In the genomic region with DNA sequence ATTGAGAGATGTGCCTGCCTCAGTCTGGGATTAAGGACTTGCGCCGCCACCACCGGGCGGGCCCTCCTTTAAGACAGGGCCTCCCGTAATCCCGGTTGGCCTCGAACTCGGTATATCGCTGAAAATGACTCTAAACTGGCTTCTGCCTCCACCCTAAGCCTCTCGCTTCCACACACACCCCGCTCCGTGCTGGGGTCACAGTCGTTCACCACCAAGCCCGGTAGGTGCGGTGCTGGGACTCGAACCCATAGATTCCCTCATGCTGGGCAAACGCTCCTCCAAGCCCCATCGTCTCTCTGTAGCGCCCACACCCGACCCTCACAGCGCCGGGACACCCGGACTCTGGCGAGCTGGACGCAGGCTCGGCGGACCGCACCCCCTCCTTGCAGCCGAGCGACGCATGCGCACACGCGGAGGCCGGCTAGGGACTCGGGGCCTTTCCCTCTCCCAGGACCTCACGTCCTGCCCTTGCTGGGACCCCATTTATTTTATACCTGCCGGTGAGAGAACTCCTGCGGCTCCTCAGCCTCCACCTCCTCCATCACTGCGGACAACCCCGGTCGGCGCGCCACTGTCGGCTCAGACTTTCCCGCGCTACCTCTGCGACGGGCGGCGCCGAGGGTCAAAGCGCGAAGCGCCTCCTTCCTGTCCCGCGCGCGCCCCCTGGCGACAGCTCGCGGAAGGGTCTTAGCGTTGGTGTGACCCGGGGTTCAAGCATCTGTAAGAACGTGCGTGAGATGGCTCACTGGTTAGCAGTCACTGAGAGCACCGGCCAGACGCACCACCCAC, we compare ENCODE assay signal across 7 mouse cellular contexts. TPM values are rescaled to one million over a fixed set of nuclear protein-coding genes. Genes with fewer than 3 reads are reported as not detected.
A peak's percentile ranks its signal among the peaks of the same experiment; 100 is the strongest.
DNase-seq lines count a peak whose midpoint lies in the region; ATAC-seq lines count a peak whose summit lies in the region.

A gene (minus strand): TSS at position 648 of the 789 bp plus-strand sequence.

- intact Hi-C loops in gastrocnemius, postnatal 36 days (cut with DNase I) = no loop called here
- intact Hi-C loops in left cerebral cortex, postnatal 36 days (cut with DNase I) = no loop called here

- no peaks in the 10 kb centered on the region for H3K36me3 ChIP-seq in intestine, embryonic 16.5 days (ENCODE audit: control insufficient read depth, insufficient read depth, low read length)
- no peaks in the 10 kb centered on the region for H3K36me3 ChIP-seq in midbrain, embryonic 11.5 days (ENCODE audit: control insufficient read depth, insufficient read depth, low read length)

- H3K4me2 ChIP-seq in intestine, embryonic 16.5 days (ENCODE audit: low read depth, low read length) = peak within 1 kb of the TSS; percentile 88
- peak within 1 kb of the TSS; percentile 68 for H3K4me2 ChIP-seq in midbrain, embryonic 11.5 days

- peak within 1 kb of the TSS; percentile 81 for H3K9ac ChIP-seq in intestine, embryonic 16.5 days (ENCODE audit: low read depth, low read length)
- peak within 1 kb of the TSS; percentile 72 for H3K9ac ChIP-seq in midbrain, embryonic 11.5 days (ENCODE audit: low read length)

- ATAC-seq in intestine, embryonic 16.5 days = peak; percentile 94
- ATAC-seq in midbrain, embryonic 11.5 days (ENCODE audit: low FRiP score) = peak; percentile 92

- peak within 1 kb of the TSS; percentile 69 for H3K4me3 ChIP-seq in intestine, embryonic 16.5 days (ENCODE audit: low read length)
- H3K4me3 ChIP-seq in midbrain, embryonic 11.5 days (ENCODE audit: low read depth, low read length) = peak within 1 kb of the TSS; percentile 63

- peak within 1 kb of the TSS; percentile 83 for H3K27ac ChIP-seq in intestine, embryonic 16.5 days (ENCODE audit: low read length)
- peak within 1 kb of the TSS; percentile 84 for H3K27ac ChIP-seq in midbrain, embryonic 11.5 days (ENCODE audit: low read depth, low read length)

- WGBS in intestine, embryonic 16.5 days = 2% methylated on average over 68 of the region's 68 CpGs
- WGBS in midbrain, embryonic 11.5 days = under 1% methylated on average over 68 of the region's 68 CpGs

- no peaks in the 10 kb centered on the region for H3K27me3 ChIP-seq in intestine, embryonic 16.5 days (replicated peaks; ENCODE audit: control insufficient read depth, insufficient read depth, low read length)
- H3K27me3 ChIP-seq in midbrain, embryonic 11.5 days (ENCODE audit: control insufficient read depth, insufficient read depth, low read length) = no peaks in the 10 kb centered on the region

- H3K4me1 ChIP-seq in intestine, embryonic 16.5 days (ENCODE audit: control insufficient read depth, insufficient read depth, low read length) = peaks cover 8% of the 10 kb centered on the region
- peaks cover 6% of the 10 kb centered on the region; the same call in 1 of the 2 replicates for H3K4me1 ChIP-seq in midbrain, embryonic 11.5 days (ENCODE audit: control insufficient read depth, insufficient read depth, low read length)

- peak; percentile 91 to 93 for DNase-seq in adrenal gland, adult 18-20 months (ENCODE audit: low spot score in 2 of 2)
- peak; percentile 96 for DNase-seq in embryo, embryonic 11 days
- DNase-seq in gastrocnemius, postnatal 36 days = peak; percentile 84 to 87
- DNase-seq in left cerebral cortex, postnatal 36 days (ENCODE audit: low spot score in 2 of 2) = peak; percentile 89
- peak; percentile 100 for DNase-seq in midbrain, embryonic 11.5 days (ENCODE audit: low spot score, missing footprints)
- peak; percentile 73 for DNase-seq in skeletal muscle tissue, adult 2 months (ENCODE audit: low read depth, low spot score)

- no peaks in the 10 kb centered on the region for H3K9me3 ChIP-seq in intestine, embryonic 16.5 days (ENCODE audit: control insufficient read depth, low read length)
- no peaks in the 10 kb centered on the region for H3K9me3 ChIP-seq in midbrain, embryonic 11.5 days (ENCODE audit: control insufficient read depth, low read length)

RNA-seq across cellular contexts. Expression of the gene that starts here (rescaled TPM):
- 10 to 100 TPM in 1 of 2 experiments, 1 to 10 TPM in 1; 9.9 to 10.2 TPM for total RNA-seq in adrenal gland, adult 18-20 months (2021)
- 1 to 10 TPM; 5.0 to 6.1 TPM for total RNA-seq in gastrocnemius, postnatal 36 days (2021)
- 16.8 and 20.4 TPM in 2 replicates for polyA plus RNA-seq in intestine, embryonic 16.5 days (2015; fragmentation: Nextera tagmentation; extraction: Ambion mirVana)
- total RNA-seq in left cerebral cortex, postnatal 36 days (2021) = 10 to 100 TPM; 20.0 to 24.3 TPM
- 52.6 and 53.1 TPM in 2 replicates for polyA plus RNA-seq in midbrain, embryonic 11.5 days (2014; fragmentation: Nextera tagmentation; extraction: Ambion mirVana)

Comparison
In these comparisons a context has a peak if more than half of its experiments do, and no peak if none do; other contexts are left out.
1. Peak in every context shown above with its lines: DNase-seq, ATAC-seq, H3K4me3 ChIP-seq and H3K27ac ChIP-seq.